Mouse (Mus musculus) embryonic facial prominence, embryonic 10.5 days (tissue): ENCODE measurements around the gene Rnf2. TPM values are rescaled to one million over a fixed set of nuclear protein-coding genes. Genes with fewer than 3 reads are reported as not detected.
"Not testable (repeated sequence)": the region's sequence is repeated elsewhere in the genome, so short reads cannot be mapped to it uniquely, and the experiment has no call there.

Source experiments
- DNase-seq: peaks from one replicate; pipeline ENCODE4 v3.0.0-alpha.2; 2017; ENCODE audit warnings: low spot score
- H3K27ac ChIP-seq: fragments of 300-500 bp; sonication (generic); replicated peaks from 2 replicates; pipeline ENCODE4 v1.5.1; 2016; ENCODE audit warnings: mild to moderate bottlenecking
- H3K27me3 ChIP-seq: fragments of 300-500 bp; sonication (generic); replicated peaks from 2 replicates; pipeline ENCODE4 v1.6.1; 2016; ENCODE audit warnings: low read depth, mild to moderate bottlenecking; ENCODE audit not compliant: poor library complexity, severe bottlenecking
- H3K36me3 ChIP-seq: fragments of 300-500 bp; sonication (generic); replicated peaks from 2 replicates; pipeline ENCODE4 v1.6.1; 2016; ENCODE audit warnings: mild to moderate bottlenecking, moderate library complexity
- H3K4me1 ChIP-seq: fragments of 300-500 bp; sonication (generic); 2 replicates; pipeline ENCODE4 v1.6.1; 2016
- H3K4me3 ChIP-seq: fragments of 300-500 bp; sonication (generic); 2 replicates; pipeline ENCODE4 v1.5.1; 2016; ENCODE audit warnings: mild to moderate bottlenecking, moderate library complexity
- H3K9me3 ChIP-seq: fragments of 300-500 bp; sonication (generic); 2 replicates; pipeline ENCODE4 v1.6.1; 2016; ENCODE audit warnings: mild to moderate bottlenecking
- WGBS: fragments of 180-500 bp; shearing (Covaris S2); methylation state at CpG from one replicate; pipeline ENCODE4 v1.1.7; 2016; 5-methylcytosine and 5-hydroxymethylcytosine counted together
- polyA plus RNA-seq: library from polyadenylated mRNA; unstranded; fragments of >200 nt; fragmentation: Nextera tagmentation; extraction: Ambion mirVana; gene quantifications from 2 replicates; pipeline ENCODE4 v1.2.1, GENCODE M21; 2016

Rnf2 gene
- polyA plus RNA-seq, 1 experiment from 2014 or later: 115 TPM

GRCm38 (mm10) chr1:151499815-151500501 is 797 bp downstream of the Rnf2 start:
- no peaks in the 10 kb centered on the region for H3K9me3 ChIP-seq
- WGBS: under 1% methylated on average over 59 of the region's 59 CpGs
- peak overlapping the region; percentile 98 for H3K4me3 ChIP-seq
- peaks cover 7% of the 10 kb centered on the region; the same call in 1 of the 2 replicates for H3K36me3 ChIP-seq
- H3K4me1 ChIP-seq: peaks cover 21% of the 10 kb centered on the region
- peak; percentile 80 for DNase-seq
- peak overlapping the region; percentile 99 for H3K27ac ChIP-seq
- peaks cover 10% of the 10 kb centered on the region for H3K27me3 ChIP-seq

GRCm38 (mm10) chr1:151498381-151498780 is 2.4 kb downstream of the Rnf2 start:
- Histone ChIP-seq H3K9me3 (no peaks in the 10 kb centered on the region), H3K4me3 (no peak overlapping the region; the same call in 1 of the 2 replicates), H3K27me3 (peaks cover 10% of the 10 kb centered on the region), H3K27ac (no peak overlapping the region), H3K4me1 (peaks cover 26% of the 10 kb centered on the region), H3K36me3 (peaks cover 7% of the 10 kb centered on the region; the same call in 1 of the 2 replicates)
- WGBS: 86% methylated on average over 3 of the region's 3 CpGs
- no peak for DNase-seq

GRCm38 (mm10) chr1:151497942-151498341 is 2.8 kb downstream of the Rnf2 start:
- Histone ChIP-seq H3K4me1 (peaks cover 26% of the 10 kb centered on the region), H3K9me3 (no peaks in the 10 kb centered on the region), H3K4me3 (no peak overlapping the region), H3K27me3 (peaks cover 7% of the 10 kb centered on the region), H3K36me3 (peaks cover 7% of the 10 kb centered on the region; the same call in 1 of the 2 replicates), H3K27ac (no peak overlapping the region)
- 88% methylated on average over 2 of the region's 2 CpGs for WGBS
- DNase-seq: no peak

GRCm38 (mm10) chr1:151497028-151497427 is 3.7 kb downstream of the Rnf2 start:
- Histone ChIP-seq H3K4me1 (peaks cover 26% of the 10 kb centered on the region), H3K9me3 (no peaks in the 10 kb centered on the region), H3K4me3 (no peak overlapping the region), H3K36me3 (peaks cover 7% of the 10 kb centered on the region; the same call in 1 of the 2 replicates), H3K27me3 (peaks cover 4% of the 10 kb centered on the region), H3K27ac (no peak overlapping the region)
- 86% methylated on average over 8 of the region's 8 CpGs for WGBS
- DNase-seq: peak; percentile 49

GRCm38 (mm10) chr1:151495635-151496285 is 5.0 kb downstream of the Rnf2 start:
- WGBS: 87% methylated on average over 2 of the region's 2 CpGs
- H3K36me3 ChIP-seq: peaks cover 7% of the 10 kb centered on the region; the same call in 1 of the 2 replicates
- H3K9me3 ChIP-seq: no peaks in the 10 kb centered on the region
- H3K4me3 ChIP-seq: no peak overlapping the region
- DNase-seq: no peak
- no peak overlapping the region for H3K27ac ChIP-seq
- H3K27me3 ChIP-seq: no peaks in the 10 kb centered on the region
- peaks cover 20% of the 10 kb centered on the region for H3K4me1 ChIP-seq

GRCm38 (mm10) chr1:151494711-151495110 is 6.0 kb downstream of the Rnf2 start:
- H3K9me3 ChIP-seq: no peaks in the 10 kb centered on the region
- peaks cover 7% of the 10 kb centered on the region; the same call in 1 of the 2 replicates for H3K36me3 ChIP-seq
- whole genome bisulfite sequencing: 83% methylated on average over 6 of the region's 6 CpGs
- peaks cover 20% of the 10 kb centered on the region for H3K4me1 ChIP-seq
- DNase-seq: no peak
- H3K4me3 ChIP-seq: no peak overlapping the region
- no peak overlapping the region for H3K27ac ChIP-seq
- no peaks in the 10 kb centered on the region for H3K27me3 ChIP-seq

- no peaks in the 10 kb centered on the region for H3K9me3 ChIP-seq
- no peak for DNase-seq
- H3K27me3 ChIP-seq: no peaks in the 10 kb centered on the region
- H3K36me3 ChIP-seq: peaks cover 7% of the 10 kb centered on the region; the same call in 1 of the 2 replicates
- H3K4me1 ChIP-seq: peaks cover 15% of the 10 kb centered on the region
- H3K27ac ChIP-seq: no peak overlapping the region
- no peak overlapping the region for H3K4me3 ChIP-seq
These were observed 6.9 kb downstream of the Rnf2 start for GRCm38 (mm10) chr1:151493826-151494225.

- H3K36me3 ChIP-seq: peaks cover 7% of the 10 kb centered on the region; the same call in 1 of the 2 replicates
- no peak for DNase-seq
- H3K27ac ChIP-seq: no peak overlapping the region
- peaks cover 8% of the 10 kb centered on the region; the same call in 1 of the 2 replicates for H3K4me1 ChIP-seq
- WGBS: 61% methylated on average over 1 of the region's 1 CpGs
- H3K4me3 ChIP-seq: no peak overlapping the region
- no peaks in the 10 kb centered on the region for H3K27me3 ChIP-seq
- no peaks in the 10 kb centered on the region for H3K9me3 ChIP-seq
These were observed 8.3 kb downstream of the Rnf2 start for GRCm38 (mm10) chr1:151492419-151492818.

- H3K4me1 ChIP-seq: peaks cover 5% of the 10 kb centered on the region; the same call in 1 of the 2 replicates
- DNase-seq: no peak
- H3K9me3 ChIP-seq: no peaks in the 10 kb centered on the region
- H3K27ac ChIP-seq: no peak overlapping the region
- no peaks in the 10 kb centered on the region for H3K27me3 ChIP-seq
- H3K36me3 ChIP-seq: peaks cover 3% of the 10 kb centered on the region; the same call in 1 of the 2 replicates
- no peak overlapping the region for H3K4me3 ChIP-seq
- 88% methylated on average over 6 of the region's 6 CpGs for WGBS
These were observed 10.9 kb downstream of the Rnf2 start for GRCm38 (mm10) chr1:151489806-151490205.

- WGBS: 86% methylated on average over 5 of the region's 5 CpGs
- Histone ChIP-seq H3K4me3 (no peak overlapping the region), H3K36me3 (peaks cover 38% of the 10 kb centered on the region), H3K27ac (no peak overlapping the region), H3K27me3 (no peaks in the 10 kb centered on the region), H3K9me3 (no peaks in the 10 kb centered on the region), H3K4me1 (no peaks in the 10 kb centered on the region)
- no peak for DNase-seq
These were observed 16.0 kb downstream of the Rnf2 start for GRCm38 (mm10) chr1:151484754-151485153.

- Histone ChIP-seq H3K36me3 (peaks cover 44% of the 10 kb centered on the region), H3K9me3 (no peaks in the 10 kb centered on the region), H3K4me1 (no peaks in the 10 kb centered on the region), H3K4me3 (no peak overlapping the region), H3K27me3 (no peaks in the 10 kb centered on the region), H3K27ac (no peak overlapping the region)
- DNase-seq: no peak
- 68% methylated on average over 1 of the region's 1 CpGs for WGBS
These were observed 17.2 kb downstream of the Rnf2 start for GRCm38 (mm10) chr1:151483568-151483967.

- H3K4me3 ChIP-seq: no peak overlapping the region
- no peak overlapping the region for H3K27ac ChIP-seq
- no peaks in the 10 kb centered on the region for H3K4me1 ChIP-seq
- WGBS: 97% methylated on average over 1 of the region's 1 CpGs
- no peak for DNase-seq
- no peaks in the 10 kb centered on the region for H3K9me3 ChIP-seq
- no peaks in the 10 kb centered on the region for H3K27me3 ChIP-seq
- H3K36me3 ChIP-seq: peaks cover 55% of the 10 kb centered on the region
These were observed 18.3 kb downstream of the Rnf2 start for GRCm38 (mm10) chr1:151482497-151482896.

- not testable (repeated sequence) for H3K27ac ChIP-seq, H3K4me1 ChIP-seq, H3K9me3 ChIP-seq, DNase-seq, H3K27me3 ChIP-seq, H3K4me3 ChIP-seq
- 96% methylated on average over 8 of the region's 8 CpGs for WGBS
- peaks cover 96% of the 10 kb centered on the region for H3K36me3 ChIP-seq
These were observed 28.4 kb downstream of the Rnf2 start for GRCm38 (mm10) chr1:151472386-151472785.
